8 mouse cellular contexts compared by ENCODE assay signal in the genomic region with DNA sequence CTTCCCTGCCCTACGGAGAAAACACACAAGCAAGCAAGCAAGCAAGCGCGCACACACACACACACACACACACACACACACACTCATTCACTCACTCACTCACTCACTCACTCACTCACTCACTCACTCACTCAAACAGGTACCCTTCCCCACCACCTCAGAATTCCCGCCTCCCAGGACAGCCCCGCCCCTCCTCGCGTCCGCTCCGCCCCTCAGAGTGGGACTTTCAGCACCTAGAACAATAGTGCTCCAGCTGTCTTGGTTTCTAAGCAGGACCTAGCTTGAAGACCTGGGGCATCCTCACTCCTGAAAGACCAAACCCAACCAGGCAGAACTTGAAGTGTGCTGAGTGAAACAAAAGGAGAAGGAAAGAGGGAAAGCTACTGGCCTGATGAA. TPM values are rescaled to one million over a fixed set of nuclear protein-coding genes. Genes with fewer than 3 reads are reported as not detected.
DNase-seq lines count a peak whose midpoint lies in the region; ATAC-seq and TF ChIP-seq lines count a peak whose summit lies in the region.

No protein-coding gene starts in this region.

- 1% methylated on average over 9 of the region's 9 CpGs for WGBS in intestine, postnatal 0 days
- WGBS in lung, embryonic 15.5 days, result 1% methylated on average over 9 of the region's 9 CpGs
- under 1% methylated on average over 9 of the region's 9 CpGs for WGBS in olfactory bulb, adult 2 months

- peak overlapping the region; percentile 75 for H3K4me3 ChIP-seq in embryonic fibroblast, embryonic 13.5 days (ENCODE audit: insufficient read depth, low read length)
- H3K4me3 ChIP-seq in intestine, postnatal 0 days (ENCODE audit: low read depth, low read length), result peak overlapping the region; percentile 78
- H3K4me3 ChIP-seq in lung, embryonic 15.5 days, result peak overlapping the region; percentile 65
- peak overlapping the region; percentile 46 for H3K4me3 ChIP-seq in olfactory bulb, adult 2 months (ENCODE audit: insufficient read depth, low read depth, low read length)

- H3K9me3 ChIP-seq in intestine, postnatal 0 days (ENCODE audit: control insufficient read depth), result no peaks in the 10 kb centered on the region
- H3K9me3 ChIP-seq in lung, embryonic 15.5 days, result no peaks in the 10 kb centered on the region

- no peaks in the 10 kb centered on the region for H3K36me3 ChIP-seq in intestine, postnatal 0 days (ENCODE audit: control insufficient read depth, insufficient read depth)
- H3K36me3 ChIP-seq in lung, embryonic 15.5 days, result no peaks in the 10 kb centered on the region

- H3K27me3 ChIP-seq in intestine, postnatal 0 days (replicated peaks; ENCODE audit: control insufficient read depth, insufficient read depth, low read length), result no peaks in the 10 kb centered on the region
- peaks cover 14% of the 10 kb centered on the region for H3K27me3 ChIP-seq in lung, embryonic 15.5 days

- no peak for TF ChIP-seq CTCF in embryonic fibroblast, embryonic 13.5 days (IDR thresholded peaks at IDR 0.05; ENCODE audit: borderline replicate concordance, insufficient read depth, low read length)
- no peak for TF ChIP-seq CTCF in intestine, postnatal 0 days (IDR thresholded peaks at IDR 0.05; ENCODE audit: low read depth)
- TF ChIP-seq CTCF in olfactory bulb, adult 2 months (IDR thresholded peaks at IDR 0.05; ENCODE audit: insufficient read depth, low read depth, low read length), result no peak

- no peak overlapping the region for H3K27ac ChIP-seq in embryonic fibroblast, embryonic 13.5 days (ENCODE audit: insufficient read depth, low read length)
- H3K27ac ChIP-seq in intestine, postnatal 0 days (ENCODE audit: low read depth, low read length), result peak overlapping the region; percentile 90; the same call in 1 of the 2 replicates
- H3K27ac ChIP-seq in lung, embryonic 15.5 days, result peak overlapping the region; percentile 35; the same call in 1 of the 2 replicates
- H3K27ac ChIP-seq in olfactory bulb, adult 2 months (ENCODE audit: insufficient read depth, low read depth, low read length), result no peak overlapping the region

- peak; percentile 26 for DNase-seq in ovary, postnatal 36 days (ENCODE audit: low spot score)
- no peak for DNase-seq in ovary, postnatal 10 days (ENCODE audit: low spot score)
- no peak for DNase-seq in right cerebral cortex, postnatal 14 days

- peak overlapping the region; percentile 91 for H3K4me2 ChIP-seq in intestine, postnatal 0 days (replicated peaks; ENCODE audit: low read depth)
- peak overlapping the region; percentile 94 for H3K4me2 ChIP-seq in lung, embryonic 15.5 days

- ATAC-seq in intestine, postnatal 0 days, result peak; percentile 50
- ATAC-seq in lung, embryonic 15.5 days (ENCODE audit: borderline replicate concordance, extremely low read depth, low FRiP score, low TSS enrichment), result peak; percentile 82
- no peak for ATAC-seq in cerebellum, adult (ENCODE audit: insufficient number of reproducible peaks, low FRiP score, low TSS enrichment)

- H3K9ac ChIP-seq in intestine, postnatal 0 days (ENCODE audit: low read depth, low read length), result peak overlapping the region; percentile 70
- peak overlapping the region; percentile 60; the same call in 1 of the 2 replicates for H3K9ac ChIP-seq in lung, embryonic 15.5 days

- H3K4me1 ChIP-seq in embryonic fibroblast, embryonic 13.5 days (ENCODE audit: control insufficient read depth, insufficient read depth, low read length), result no peaks in the 10 kb centered on the region
- no peaks in the 10 kb centered on the region for H3K4me1 ChIP-seq in intestine, postnatal 0 days (replicated peaks; ENCODE audit: control insufficient read depth, insufficient read depth, low read length)
- 0 out of 2 replicates have a peak, but pooled peaks cover 3% of the 10 kb centered on the region for H3K4me1 ChIP-seq in lung, embryonic 15.5 days
- H3K4me1 ChIP-seq in olfactory bulb, adult 2 months (ENCODE audit: control insufficient read depth, insufficient read depth, low read length), result peaks cover 11% of the 10 kb centered on the region

- TF ChIP-seq POLR2A in embryonic fibroblast, embryonic 13.5 days (IDR thresholded peaks at IDR 0.05; ENCODE audit: low read depth, low read length), result no peak
- no peak for TF ChIP-seq POLR2A in olfactory bulb, adult 2 months (IDR thresholded peaks at IDR 0.05; ENCODE audit: insufficient read depth, low read depth, low read length)

RNA-seq across cellular contexts. Expression of a gene that starts 0.4 kb away (rescaled TPM):
- polyA plus RNA-seq in embryonic fibroblast, embryonic 13.5 days (2011; ENCODE audit: insufficient read length, low read depth, missing spikeins), result 0.26 TPM in 1 of 2 replicates, not detected in the other
- polyA plus RNA-seq in intestine, postnatal 0 days (2015; fragmentation: Nextera tagmentation; extraction: Ambion mirVana), result 6.3 and 7.4 TPM in 2 replicates
- polyA plus RNA-seq in lung, embryonic 15.5 days (2015; fragmentation: Nextera tagmentation; extraction: Ambion mirVana), result 5.7 and 5.8 TPM in 2 replicates
- polyA plus RNA-seq in olfactory bulb, adult 2 months (2012; ENCODE audit: insufficient read depth, insufficient read length, low replicate concordance, missing spikeins), result not detected in 2 replicates

Comparison
In these comparisons a context has a peak if more than half of its experiments do, and no peak if none do; other contexts are left out.
1. H3K27ac ChIP-seq: peak in intestine, postnatal 0 days (single experiment) and lung, embryonic 15.5 days (single experiment); none in embryonic fibroblast, embryonic 13.5 days (single experiment) and olfactory bulb, adult 2 months (single experiment).
2. Peak in every context shown above with its lines, with median percentiles within 50 percentile points of each other: H3K4me3 ChIP-seq.